Mouse (Mus musculus): ENCODE measurements around the gene Orai1. TPM values are rescaled to one million over a fixed set of nuclear protein-coding genes. Genes with fewer than 3 reads are reported as not detected.
A peak's percentile ranks its signal among the peaks of the same experiment; 100 is the strongest.

Orai1 gene
- polyA plus RNA-seq, 1 experiment from 2014 or later, result 13.5 TPM

- Histone ChIP-seq H3K9me3 (replicated peaks) (no peaks in the 10 kb centered on the region), H3K27ac (peak overlapping the region; percentile 81), H3K4me1 (peaks cover 64% of the 10 kb centered on the region), H3K4me3 (peak overlapping the region; percentile 67), H3K4me2 (replicated peaks) (peak overlapping the region; percentile 72), H3K36me3 (no peaks in the 10 kb centered on the region), H3K9ac (peak overlapping the region; percentile 59), H3K27me3 (no peaks in the 10 kb centered on the region)
- WGBS, result under 1% methylated on average over 37 of the region's 41 CpGs
- no peak; the same call in 1 of the 2 replicates for ATAC-seq (ENCODE audit: low FRiP score)
Observed at GRCm38 (mm10) chr5:122988021-122988751, 26.7 kb upstream of the Orai1 start.

GRCm38 (mm10) chr5:122989001-122989525 is 25.8 kb upstream of the Orai1 start:
- H3K4me3 ChIP-seq, result peak overlapping the region; percentile 67
- WGBS, result under 1% methylated on average over 31 of the region's 39 CpGs
- H3K27ac ChIP-seq, result peak overlapping the region; percentile 91
- no peaks in the 10 kb centered on the region for H3K36me3 ChIP-seq
- peak overlapping the region; percentile 80 for H3K9ac ChIP-seq
- no peaks in the 10 kb centered on the region for H3K27me3 ChIP-seq
- H3K4me1 ChIP-seq, result peaks cover 64% of the 10 kb centered on the region
- peak overlapping the region; percentile 72 for H3K4me2 ChIP-seq (replicated peaks)
- no peaks in the 10 kb centered on the region for H3K9me3 ChIP-seq (replicated peaks)
- peak; percentile 62 for ATAC-seq (ENCODE audit: low FRiP score)

GRCm38 (mm10) chr5:122989551-122990330 is 25.1 kb upstream of the Orai1 start, which contains the start of gene Kdm2b:
Gene Kdm2b (minus strand): TSS chr5:122989823.
- no peaks in the 10 kb centered on the region for H3K36me3 ChIP-seq
- peaks cover 64% of the 10 kb centered on the region for H3K4me1 ChIP-seq
- peak within 1 kb of the TSS; percentile 72 for H3K4me2 ChIP-seq (replicated peaks)
- no peaks in the 10 kb centered on the region for H3K9me3 ChIP-seq (replicated peaks)
- peak; percentile 46; the same call in 1 of the 2 replicates for ATAC-seq (ENCODE audit: low FRiP score)
- H3K27me3 ChIP-seq, result no peaks in the 10 kb centered on the region
- H3K4me3 ChIP-seq, result peak within 1 kb of the TSS; percentile 67
- 2% methylated on average over 15 of the region's 15 CpGs for WGBS
- H3K9ac ChIP-seq, result peak within 1 kb of the TSS; percentile 80
- peak within 1 kb of the TSS; percentile 91 for H3K27ac ChIP-seq

GRCm38 (mm10) chr5:122990411-122991160 is 24.3 kb upstream of the Orai1 start:
- Histone ChIP-seq H3K27me3 (no peaks in the 10 kb centered on the region), H3K4me1 (peaks cover 58% of the 10 kb centered on the region), H3K9me3 (replicated peaks) (no peaks in the 10 kb centered on the region), H3K36me3 (no peaks in the 10 kb centered on the region), H3K27ac (peak overlapping the region; percentile 91; the same call in 1 of the 2 replicates), H3K9ac (peak overlapping the region; percentile 29; the same call in 1 of the 2 replicates), H3K4me3 (peak overlapping the region; percentile 67), H3K4me2 (replicated peaks) (peak overlapping the region; percentile 72)
- 4% methylated on average over 16 of the region's 16 CpGs for WGBS
- no peak for ATAC-seq (ENCODE audit: low FRiP score)

GRCm38 (mm10) chr5:122991350-122992004 is 23.4 kb upstream of the Orai1 start:
- Histone ChIP-seq H3K9me3 (replicated peaks) (no peaks in the 10 kb centered on the region), H3K9ac (peak overlapping the region; percentile 29; the same call in 1 of the 2 replicates), H3K4me2 (replicated peaks) (peak overlapping the region; percentile 72), H3K4me1 (peaks cover 49% of the 10 kb centered on the region), H3K36me3 (no peaks in the 10 kb centered on the region), H3K27ac (no peak overlapping the region), H3K27me3 (no peaks in the 10 kb centered on the region), H3K4me3 (no peak overlapping the region)
- ATAC-seq (ENCODE audit: low FRiP score), result no peak
- 23% methylated on average over 5 of the region's 5 CpGs for WGBS

- WGBS, result 31% methylated on average over 2 of the region's 2 CpGs
- no peaks in the 10 kb centered on the region for H3K27me3 ChIP-seq
- H3K9me3 ChIP-seq (replicated peaks), result no peaks in the 10 kb centered on the region
- H3K4me1 ChIP-seq, result peaks cover 31% of the 10 kb centered on the region
- ATAC-seq (ENCODE audit: low FRiP score), result no peak
- H3K9ac ChIP-seq, result no peak overlapping the region
- H3K36me3 ChIP-seq, result no peaks in the 10 kb centered on the region
- peak overlapping the region; percentile 28; the same call in 1 of the 2 replicates for H3K4me2 ChIP-seq (replicated peaks)
- H3K4me3 ChIP-seq, result no peak overlapping the region
- no peak overlapping the region; the same call in 1 of the 2 replicates for H3K27ac ChIP-seq
Observed at GRCm38 (mm10) chr5:122993811-122994210, 21.1 kb upstream of the Orai1 start.

GRCm38 (mm10) chr5:122994303-122994846 is 20.5 kb upstream of the Orai1 start:
- Histone ChIP-seq H3K27me3 (no peaks in the 10 kb centered on the region), H3K4me2 (replicated peaks) (peak overlapping the region; percentile 28; the same call in 1 of the 2 replicates)
- ATAC-seq (ENCODE audit: low FRiP score), result peak; percentile 76

GRCm38 (mm10) chr5:122994910-122995309 is 20.0 kb upstream of the Orai1 start:
- no peaks in the 10 kb centered on the region for H3K27me3 ChIP-seq
- no peak overlapping the region for H3K4me3 ChIP-seq
- no peak overlapping the region for H3K9ac ChIP-seq
- no peak for ATAC-seq (ENCODE audit: low FRiP score)
- peaks cover 25% of the 10 kb centered on the region for H3K4me1 ChIP-seq
- H3K9me3 ChIP-seq (replicated peaks), result no peaks in the 10 kb centered on the region
- 3% methylated on average over 1 of the region's 1 CpGs for WGBS
- no peaks in the 10 kb centered on the region for H3K36me3 ChIP-seq
- H3K27ac ChIP-seq, result 0 out of 2 replicates have a peak overlapping the region, but pooled peaks have one; percentile 13
- H3K4me2 ChIP-seq (replicated peaks), result no peak overlapping the region

More at GRCm38 (mm10) chr5:122994303-122994846, 20.5 kb upstream of the Orai1 start:
- 8% methylated on average over 5 of the region's 5 CpGs for WGBS
- Histone ChIP-seq H3K36me3 (no peaks in the 10 kb centered on the region), H3K4me1 (peaks cover 30% of the 10 kb centered on the region), H3K9ac (no peak overlapping the region), H3K27ac (no peak overlapping the region; the same call in 1 of the 2 replicates), H3K9me3 (replicated peaks) (no peaks in the 10 kb centered on the region), H3K4me3 (no peak overlapping the region)

- no peaks in the 10 kb centered on the region for H3K27me3 ChIP-seq
- H3K4me3 ChIP-seq, result no peak overlapping the region
- no peak for ATAC-seq (ENCODE audit: low FRiP score)
- no peak overlapping the region for H3K9ac ChIP-seq
- H3K4me1 ChIP-seq, result peaks cover 4% of the 10 kb centered on the region; the same call in 1 of the 2 replicates
- H3K27ac ChIP-seq, result no peak overlapping the region
- no peaks in the 10 kb centered on the region for H3K9me3 ChIP-seq (replicated peaks)
- H3K4me2 ChIP-seq (replicated peaks), result no peak overlapping the region
- H3K36me3 ChIP-seq, result no peaks in the 10 kb centered on the region
- WGBS, result 86% methylated on average over 18 of the region's 18 CpGs
Observed at GRCm38 (mm10) chr5:122997205-122998204, 17.4 kb upstream of the Orai1 start.

- Histone ChIP-seq H3K9ac (no peak overlapping the region), H3K36me3 (no peaks in the 10 kb centered on the region), H3K4me3 (no peak overlapping the region), H3K27ac (no peak overlapping the region), H3K4me1 (peaks cover 1% of the 10 kb centered on the region; the same call in 1 of the 2 replicates), H3K4me2 (replicated peaks) (no peak overlapping the region), H3K9me3 (replicated peaks) (no peaks in the 10 kb centered on the region), H3K27me3 (no peaks in the 10 kb centered on the region)
- 71% methylated on average over 1 of the region's 1 CpGs for WGBS
- no peak for ATAC-seq (ENCODE audit: low FRiP score)
Observed at GRCm38 (mm10) chr5:123000901-123001300, 14.0 kb upstream of the Orai1 start.
